Mouse (Mus musculus): ENCODE measurements around the gene Zfp827.

Gene Zfp827

DNA sequence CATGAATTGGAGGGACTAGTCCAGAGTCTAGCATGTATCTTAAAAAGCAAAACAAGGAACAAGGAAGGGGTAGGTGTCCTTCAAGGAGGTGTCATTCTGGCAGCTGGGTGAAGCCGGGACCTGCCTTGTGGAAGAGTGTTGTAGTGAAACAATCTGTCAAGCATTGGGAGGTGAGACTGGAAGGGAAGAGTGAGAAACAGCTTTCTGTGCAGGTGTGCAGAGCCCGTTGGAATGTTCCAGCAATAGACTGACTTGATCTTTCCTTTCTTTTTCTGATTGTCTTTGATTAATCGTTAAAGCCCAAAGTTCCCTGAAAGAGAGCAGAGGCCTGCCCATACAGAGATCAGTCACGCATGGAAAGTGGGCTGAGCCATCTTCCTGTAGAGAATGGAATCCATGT is 125.4 kb downstream of the Zfp827 start:
- in situ Hi-C loops (cut with MboI; ENCODE audit: unreplicated experiment in 2 of 2), result no loop called here

DNA sequence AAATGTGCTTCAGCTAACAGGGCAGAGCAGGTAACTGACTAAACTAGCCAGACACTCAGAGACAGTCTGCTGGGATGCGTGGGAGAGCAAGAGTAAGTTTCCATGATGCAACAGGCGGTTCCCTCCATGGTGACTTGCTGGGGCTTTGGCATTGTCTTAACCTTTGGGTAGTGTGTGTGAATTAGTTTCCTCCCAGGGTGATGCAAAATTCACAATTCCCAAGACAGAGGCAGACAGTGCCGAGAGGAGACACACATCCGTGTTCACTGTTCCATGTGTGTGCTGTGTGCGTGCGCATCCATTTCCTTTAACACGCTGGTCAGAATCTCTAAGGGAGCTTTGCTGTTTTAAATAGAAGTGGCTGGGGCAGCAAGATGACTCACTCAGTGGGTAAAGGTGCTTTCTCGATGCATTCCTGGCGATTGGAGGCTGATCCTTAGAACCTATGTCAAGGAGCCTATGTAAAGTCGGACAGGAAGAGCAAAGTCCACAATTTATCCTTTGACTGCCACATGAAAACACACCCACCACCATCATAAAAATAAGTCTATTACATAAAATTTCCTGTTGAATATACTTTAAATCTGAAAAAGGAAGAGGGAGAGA is 127.4 kb downstream of the Zfp827 start:
- in situ Hi-C loops (cut with MboI; ENCODE audit: unreplicated experiment in 2 of 2), result no loop called here

DNA sequence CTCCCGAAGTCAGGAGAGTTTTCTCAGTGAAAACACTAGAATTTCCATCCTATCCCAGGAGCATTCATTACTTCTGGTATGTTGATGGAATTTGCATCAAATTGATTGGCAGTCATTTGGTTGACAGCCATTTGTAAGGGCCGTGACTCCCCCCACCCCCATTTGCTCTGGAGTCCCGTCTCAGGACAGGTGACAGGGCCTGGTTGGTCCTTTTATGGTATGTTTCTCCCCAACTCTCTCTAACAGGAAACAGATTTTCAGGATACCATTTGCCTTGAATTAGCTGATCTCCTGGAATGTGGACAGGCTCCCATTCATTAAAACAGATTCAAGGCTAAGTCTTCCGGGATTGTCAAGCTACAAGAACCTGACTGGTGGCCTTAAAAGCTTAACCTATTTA is 129.1 kb downstream of the Zfp827 start:
- in situ Hi-C loops (cut with MboI; ENCODE audit: unreplicated experiment in 2 of 2), result no loop called here

DNA sequence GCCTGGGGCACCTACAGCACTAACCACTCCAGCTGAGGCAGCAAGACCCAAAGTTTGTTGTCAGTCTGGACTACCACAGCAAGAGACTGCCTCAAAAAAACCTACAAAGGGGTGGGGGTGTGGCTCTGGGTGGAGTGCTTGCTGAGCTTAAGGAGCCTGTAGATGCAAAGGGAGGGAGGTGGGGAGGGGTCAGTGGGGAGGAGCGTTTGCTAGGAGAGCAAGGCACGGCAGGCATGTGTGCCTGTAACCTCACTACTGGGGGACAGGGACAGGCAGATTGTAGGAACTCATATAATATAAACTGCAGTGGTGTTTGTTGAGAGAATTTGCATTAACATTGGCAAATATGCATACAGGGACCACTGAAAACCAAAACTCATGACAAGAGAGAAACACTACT is 130.1 kb downstream of the Zfp827 start:
- in situ Hi-C loops (cut with MboI; ENCODE audit: unreplicated experiment in 2 of 2), result no loop called here

DNA sequence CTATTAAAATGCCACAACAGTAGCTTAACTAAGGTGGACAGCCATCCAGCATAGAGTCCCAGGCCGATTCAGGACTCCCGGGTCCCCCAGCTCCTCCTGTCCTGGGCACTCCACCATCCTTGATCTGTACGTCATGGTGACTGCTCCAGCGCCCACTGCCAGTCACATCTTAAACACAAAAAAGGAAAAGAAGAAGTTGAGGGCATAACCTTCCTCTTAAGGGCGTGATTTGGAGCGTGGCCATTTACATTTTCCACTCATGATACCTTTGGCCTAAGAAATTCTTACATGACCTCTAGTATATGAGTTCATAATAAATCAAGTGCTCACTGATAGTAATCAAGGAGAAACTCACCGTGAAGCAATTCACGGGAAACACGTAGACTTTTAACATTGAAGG is 131.2 kb downstream of the Zfp827 start:
- in situ Hi-C loops (cut with MboI; ENCODE audit: unreplicated experiment in 2 of 2), result no loop called here

DNA sequence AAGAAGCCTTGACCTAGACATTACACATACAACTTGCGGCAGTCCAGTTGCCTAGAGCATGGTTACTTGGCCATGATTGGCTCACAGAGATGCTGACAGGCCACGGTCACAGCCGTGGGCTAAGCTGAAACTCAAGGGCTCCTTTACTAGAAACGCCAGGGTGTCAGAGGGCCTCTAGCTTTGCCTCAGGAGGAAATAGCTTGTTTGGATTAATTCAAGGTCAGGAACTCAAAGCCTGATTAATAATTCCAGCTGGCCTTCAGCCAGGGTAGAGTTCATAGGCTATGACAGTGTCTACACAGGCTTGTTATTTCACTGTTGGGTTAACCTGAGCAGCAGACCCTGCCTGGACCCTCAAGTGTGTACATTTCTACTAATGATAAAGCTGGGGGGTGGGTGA is 132.1 kb downstream of the Zfp827 start:
- in situ Hi-C loops (cut with MboI; ENCODE audit: unreplicated experiment in 2 of 2), result no loop called here

DNA sequence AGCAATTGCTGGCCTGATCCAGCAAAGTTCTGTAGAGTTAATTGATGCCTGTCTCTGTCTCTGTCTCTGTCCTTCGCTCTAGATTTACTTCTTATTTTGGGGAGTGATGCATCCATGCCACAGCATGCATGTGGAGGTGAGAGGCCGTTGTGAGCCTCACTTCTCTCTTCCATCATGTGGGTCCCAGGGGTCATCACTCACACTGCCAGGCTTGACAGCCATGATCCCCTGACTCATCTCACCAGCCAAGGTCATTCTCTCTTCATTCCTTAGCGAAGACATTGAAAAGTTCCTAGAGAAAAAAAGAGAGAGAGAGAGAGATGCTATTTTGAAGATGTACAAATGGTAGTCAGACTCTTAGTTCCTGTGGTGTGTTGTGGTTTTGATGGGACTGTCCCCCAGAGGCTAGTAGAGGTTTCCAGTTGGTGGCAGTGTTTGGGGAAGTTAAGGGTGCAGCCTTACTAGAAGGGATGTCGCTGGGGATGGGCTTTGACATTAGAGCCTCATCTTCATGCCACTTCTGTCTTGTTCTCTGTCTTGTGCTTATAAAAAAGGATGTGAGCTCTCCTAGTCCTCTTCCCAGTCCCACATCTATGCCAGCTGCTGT is 133.0 kb downstream of the Zfp827 start:
- in situ Hi-C loops (cut with MboI; ENCODE audit: unreplicated experiment in 2 of 2), result no loop called here

DNA sequence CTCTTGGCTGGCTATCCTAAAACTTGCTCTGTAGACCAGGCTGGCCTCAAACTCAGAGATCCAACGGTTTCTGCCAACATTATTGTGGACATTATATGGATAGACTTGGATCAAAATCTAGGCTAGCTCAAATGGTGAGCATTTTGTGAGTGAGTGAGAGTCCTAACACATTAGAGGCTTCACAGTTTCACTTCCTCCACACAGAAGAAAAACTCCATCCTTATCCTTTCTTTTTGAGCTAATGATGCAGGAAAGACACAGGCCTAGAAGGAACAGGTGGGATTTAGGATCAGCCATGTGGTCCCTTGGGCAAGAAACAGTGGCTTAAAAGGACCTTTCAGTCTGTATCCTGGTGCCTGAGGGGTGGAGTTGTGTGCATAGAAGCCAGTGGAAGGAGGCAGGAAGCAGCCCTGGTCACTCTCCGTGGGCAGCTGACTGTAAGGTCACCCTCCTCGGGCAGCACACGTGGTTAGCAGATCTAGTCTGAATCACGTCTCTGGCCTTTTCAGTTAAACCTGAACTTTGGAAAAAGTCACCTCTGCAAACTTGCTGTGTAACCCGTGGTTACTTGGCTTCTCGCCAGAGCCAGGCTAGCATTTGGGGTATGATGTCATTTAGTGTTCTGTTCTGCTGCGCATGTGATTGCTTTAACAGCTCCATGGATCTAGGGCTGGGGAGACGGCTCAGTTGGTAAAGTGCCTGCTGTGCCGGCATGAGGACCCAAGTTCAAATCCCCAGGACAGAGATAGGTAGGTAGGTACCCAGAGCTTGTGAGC is 134.5 kb downstream of the Zfp827 start:
- in situ Hi-C loops (cut with MboI; ENCODE audit: unreplicated experiment in 2 of 2), result no loop called here

DNA sequence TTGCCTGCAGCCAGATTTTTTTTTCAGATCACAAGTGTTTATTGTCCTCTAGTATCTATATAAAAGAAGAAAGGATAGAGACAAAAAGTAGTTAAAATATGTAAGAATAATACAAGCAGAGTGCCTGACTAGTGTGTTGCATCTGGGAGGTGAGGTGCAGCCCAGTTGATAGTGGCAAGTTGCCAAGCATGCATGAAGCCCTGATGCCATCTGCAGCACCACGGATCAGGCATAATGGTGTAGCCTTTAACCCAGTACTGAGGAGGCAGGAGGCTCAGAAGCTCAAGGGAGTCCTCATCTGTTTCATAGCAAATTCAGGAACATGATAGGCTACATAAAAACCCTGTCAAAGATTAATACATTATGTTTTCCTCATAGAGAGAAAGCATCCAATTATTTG is 136.1 kb downstream of the Zfp827 start:
- in situ Hi-C loops (cut with MboI; ENCODE audit: unreplicated experiment in 2 of 2), result no loop called here

DNA sequence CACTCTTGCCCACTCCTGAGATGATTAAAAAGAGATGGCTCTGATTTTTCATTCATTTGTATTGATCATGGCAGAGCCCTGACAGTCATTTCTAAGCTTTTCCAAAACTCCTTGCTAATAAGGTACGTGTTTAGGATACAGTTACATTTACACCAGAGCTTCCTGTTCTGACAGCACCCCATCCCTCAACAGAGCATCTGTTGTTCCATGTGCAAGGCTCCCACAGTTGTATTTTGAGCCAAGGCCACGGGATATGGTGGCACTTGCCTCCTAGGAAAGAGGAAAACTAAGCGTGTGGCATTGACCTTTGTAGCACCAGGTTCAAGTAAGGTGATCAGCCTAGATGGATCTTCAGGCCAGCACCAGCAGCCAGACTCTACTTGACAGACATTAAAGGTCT is 137.0 kb downstream of the Zfp827 start:
- in situ Hi-C loops (cut with MboI; ENCODE audit: unreplicated experiment in 2 of 2), result no loop called here

DNA sequence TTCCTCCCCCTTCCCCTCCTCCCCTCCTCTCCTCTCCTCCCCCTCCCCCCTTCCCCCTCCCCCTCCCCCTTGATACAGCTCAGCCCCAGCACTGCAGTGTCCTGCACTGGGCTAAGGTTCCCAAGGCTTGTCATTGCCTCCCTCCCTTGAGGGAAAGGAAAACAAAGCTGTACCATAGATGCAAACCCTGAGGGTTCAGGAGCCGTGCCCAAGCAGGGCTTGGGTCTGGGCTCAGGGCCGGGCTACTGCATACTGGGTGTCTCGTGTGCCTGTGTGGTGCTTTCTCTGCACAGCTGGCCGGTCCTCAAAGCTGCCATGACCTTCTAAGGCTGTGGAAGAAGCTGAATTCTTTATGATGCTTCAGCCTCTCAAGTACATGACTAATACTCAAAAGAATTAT is 145.4 kb downstream of the Zfp827 start:
- in situ Hi-C loops (cut with MboI; ENCODE audit: unreplicated experiment in 2 of 2), result no loop called here

DNA sequence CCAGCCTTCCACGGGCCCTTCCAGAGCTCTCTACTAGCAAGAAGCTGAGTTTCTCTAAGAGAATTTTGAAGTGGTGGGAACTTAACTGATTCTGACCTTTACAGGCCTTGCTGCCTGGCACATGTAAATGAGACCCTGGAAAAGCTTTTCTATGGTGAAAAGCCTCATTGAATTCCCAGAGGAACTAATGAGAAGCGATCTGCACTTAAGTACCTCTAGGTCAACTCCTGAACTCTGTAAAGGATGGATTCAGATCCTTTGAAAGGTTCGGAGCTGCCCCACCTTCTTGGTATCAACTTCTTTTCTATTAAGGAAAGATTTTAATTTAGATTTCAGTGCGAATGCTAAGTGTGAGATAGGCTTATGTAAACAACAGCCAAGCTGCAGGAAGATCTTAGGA is 147.8 kb downstream of the Zfp827 start:
- in situ Hi-C loops (cut with MboI; ENCODE audit: unreplicated experiment in 2 of 2), result no loop called here

DNA sequence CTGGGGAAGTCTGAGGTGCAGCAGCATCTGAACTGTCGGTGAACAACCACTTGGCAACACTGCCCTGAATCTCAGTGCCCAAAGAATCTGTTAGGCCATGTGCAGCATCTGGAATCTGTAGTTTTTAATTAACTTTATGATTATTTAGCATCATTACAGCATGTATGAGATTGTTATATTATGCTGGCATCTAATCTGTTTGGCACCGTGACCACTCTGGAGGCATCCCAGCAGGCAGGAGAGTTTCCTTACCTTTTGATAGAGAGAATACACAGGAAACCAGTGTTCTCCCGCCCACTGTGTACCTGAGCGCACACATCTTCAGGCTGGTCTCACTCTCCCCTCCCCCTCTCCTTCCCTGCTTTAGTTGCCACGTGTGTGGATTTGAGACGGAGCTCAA is 151.4 kb downstream of the Zfp827 start:
- in situ Hi-C loops (cut with MboI; ENCODE audit: unreplicated experiment in 2 of 2), result no loop called here

DNA sequence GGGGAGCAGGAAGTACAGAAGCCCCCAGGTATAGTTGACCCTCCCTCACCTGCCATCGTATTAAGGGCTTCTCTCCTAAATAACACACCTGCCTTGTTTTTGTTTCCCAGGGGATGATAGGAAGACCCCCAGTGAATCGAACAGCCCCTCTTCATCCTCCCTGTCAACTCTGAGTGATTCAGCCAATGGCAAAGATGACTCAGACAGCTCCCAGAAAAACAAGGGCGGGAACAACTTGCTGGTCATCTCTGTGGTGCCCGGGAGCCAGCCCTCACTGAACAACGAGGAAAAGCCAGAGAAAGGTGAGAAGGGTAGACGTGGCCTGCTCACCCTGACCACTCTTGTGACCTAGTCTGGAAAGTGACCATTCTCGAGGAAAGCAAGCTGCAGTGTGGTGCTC is 157.3 kb downstream of the Zfp827 start:
- in situ Hi-C loops (cut with MboI; ENCODE audit: unreplicated experiment in 2 of 2), result no loop called here

DNA sequence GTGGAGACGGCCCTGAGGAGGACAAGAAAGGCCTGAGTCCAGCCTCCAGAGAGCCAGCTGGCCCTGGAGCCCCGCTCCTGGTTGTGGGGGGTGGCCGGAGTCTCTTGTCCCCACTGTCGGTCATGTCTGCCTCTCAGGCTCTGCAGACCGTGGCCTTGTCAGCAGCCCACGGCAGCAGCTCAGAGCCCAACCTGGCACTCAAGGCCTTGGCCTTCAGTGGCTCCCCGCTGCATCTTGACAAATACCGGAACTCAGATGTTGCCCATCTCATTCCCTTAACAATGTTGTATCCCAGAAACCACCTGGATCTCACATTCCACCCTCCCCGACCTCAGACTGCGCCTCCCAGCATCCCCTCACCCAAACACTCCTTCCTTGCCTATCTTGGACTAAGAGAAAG is 161.8 kb downstream of the Zfp827 start:
- in situ Hi-C loops (cut with MboI; ENCODE audit: unreplicated experiment in 2 of 2), result no loop called here

DNA sequence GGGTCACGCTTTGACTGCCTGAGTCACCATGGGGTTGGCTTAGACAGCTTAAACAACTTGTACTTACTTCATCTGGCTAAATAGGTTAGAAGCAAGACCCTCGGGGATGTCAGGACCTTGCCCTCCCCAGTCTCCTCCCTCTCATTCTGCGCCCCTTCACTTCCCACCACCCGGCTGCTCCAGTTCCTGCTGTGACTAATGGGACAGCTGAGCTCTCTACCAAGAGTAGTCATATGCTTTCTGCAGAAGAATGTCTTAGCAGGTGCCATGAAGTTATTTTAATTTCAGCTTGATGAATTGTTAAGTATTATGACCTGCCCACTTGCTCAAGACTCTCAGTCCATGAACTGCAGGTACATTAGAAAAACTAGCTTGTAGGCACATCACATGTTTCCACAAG is 168.2 kb downstream of the Zfp827 start:
- in situ Hi-C loops (cut with MboI; ENCODE audit: unreplicated experiment in 2 of 2), result no loop called here

DNA sequence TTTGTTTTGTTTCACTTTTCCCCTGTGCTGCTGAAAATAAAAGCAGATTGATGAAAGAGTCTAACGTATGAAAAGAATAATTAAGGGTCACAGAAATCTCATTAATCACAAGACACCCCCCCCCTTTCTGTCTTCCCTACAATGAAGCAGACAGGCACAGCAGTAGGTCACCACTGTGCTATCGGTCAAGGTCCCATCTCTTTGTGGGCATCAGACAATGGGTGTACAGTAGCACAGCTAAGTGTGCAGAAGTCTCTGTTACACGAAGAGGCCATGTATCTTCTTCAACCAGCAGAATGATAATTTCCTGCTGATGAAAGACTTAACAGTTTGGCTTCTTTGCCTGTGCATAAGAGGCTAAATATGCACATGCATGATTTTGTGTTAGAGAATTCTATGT is 170.4 kb downstream of the Zfp827 start:
- in situ Hi-C loops (cut with MboI; ENCODE audit: unreplicated experiment in 2 of 2), result no loop called here

DNA sequence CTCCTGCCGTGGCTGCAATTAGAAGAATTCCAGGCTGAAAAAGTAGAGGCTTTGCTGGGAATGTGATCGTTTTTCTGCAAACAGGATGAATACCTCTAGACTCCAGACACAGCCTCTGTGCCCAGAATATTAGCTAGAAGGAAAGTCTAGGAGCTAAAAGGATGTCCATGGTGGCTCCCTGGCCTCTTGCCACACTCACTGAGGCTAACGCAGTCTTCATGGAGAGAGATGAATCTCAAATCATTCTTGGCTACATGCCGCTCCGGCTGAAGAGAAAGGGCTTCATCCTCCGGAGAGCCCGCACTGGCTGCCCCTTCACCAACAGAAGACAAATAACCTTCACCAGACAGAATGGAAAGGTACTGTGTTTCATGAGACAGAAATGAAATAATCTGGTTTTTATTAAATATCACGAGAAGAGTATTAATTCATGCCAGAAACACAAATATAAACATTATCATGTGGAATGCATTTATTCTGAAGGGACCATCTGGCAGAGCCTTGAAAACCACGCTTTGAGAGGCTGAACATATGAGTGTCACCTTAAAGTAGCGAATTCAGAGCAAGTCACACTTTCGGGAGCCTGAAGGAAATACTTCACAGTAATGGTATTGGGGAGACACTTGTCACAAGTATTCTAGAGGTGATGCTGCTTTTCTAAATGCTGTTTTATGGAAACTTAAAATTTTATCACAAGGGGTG is 173.4 kb downstream of the Zfp827 start:
- in situ Hi-C loops (cut with MboI; ENCODE audit: unreplicated experiment in 2 of 2), result no loop called here

DNA sequence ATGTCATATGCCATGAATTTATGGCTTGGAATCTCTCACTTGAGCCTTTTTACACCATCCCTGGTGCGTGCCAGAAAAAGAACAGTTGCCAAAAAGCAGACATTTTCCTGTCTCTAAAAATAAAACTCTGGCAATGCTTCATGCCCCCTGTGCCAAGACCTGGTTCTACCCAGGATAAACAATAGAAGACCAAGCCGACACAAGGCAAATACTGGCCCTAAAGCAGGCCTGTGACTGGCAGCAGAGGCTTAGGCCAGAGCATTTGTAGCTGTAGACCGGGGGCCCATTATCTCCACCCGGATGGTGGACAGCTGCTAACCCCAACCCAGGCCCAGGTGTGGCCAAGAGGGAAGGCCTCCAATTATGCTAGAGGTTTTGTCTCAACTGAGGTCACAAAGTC is 178.7 kb downstream of the Zfp827 start:
- in situ Hi-C loops (cut with MboI; ENCODE audit: unreplicated experiment in 2 of 2), result no loop called here

DNA sequence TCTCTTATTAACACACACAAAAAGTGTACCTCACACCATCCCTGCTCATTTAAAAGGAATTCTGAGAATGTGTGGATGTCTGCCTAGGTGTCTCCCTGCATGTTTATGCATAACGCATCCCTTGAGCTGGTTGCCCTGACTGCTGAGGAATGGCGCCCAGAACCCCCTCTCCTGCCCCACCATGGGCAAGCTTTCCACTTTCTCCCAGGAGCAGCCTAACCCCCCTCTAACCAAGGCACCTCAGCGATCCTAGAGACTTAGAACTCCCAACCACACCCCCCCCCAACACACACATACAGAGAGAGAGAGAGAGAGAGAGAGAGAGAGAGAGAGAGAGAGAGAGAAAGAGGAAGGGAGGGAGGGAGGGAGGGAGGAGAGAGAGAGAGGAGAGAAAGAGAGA is 179.9 kb downstream of the Zfp827 start:
- in situ Hi-C loops (cut with MboI; ENCODE audit: unreplicated experiment in 2 of 2), result no loop called here
